Mouse (Mus musculus) CH12.LX (cell line): ENCODE results near the gene Gls. TPM values are rescaled to one million over a fixed set of nuclear protein-coding genes. Genes with fewer than 3 reads are reported as not detected.

Experiments used
- DNase-seq: peaks from one replicate; pipeline ENCODE4 v3.0.0-alpha.2; 2013; ENCODE audit errors: extremely low read depth
- H3K27ac ChIP-seq: 2 replicates; pipeline ENCODE4 v1.5.1; 2012; ENCODE audit warnings: low read depth, mild to moderate bottlenecking, control low read depth, moderate library complexity; ENCODE audit not compliant: insufficient read depth
- H3K27me3 ChIP-seq: replicated peaks from 2 replicates; pipeline ENCODE3; 2012; ENCODE audit warnings: inconsistent platforms
- H3K36me3 ChIP-seq, 2 experiments: replicated peaks in 1 of 2; 2 replicates each; pipeline versions ENCODE3 to v1.6.1; 2012; ENCODE audit warnings: inconsistent platforms in 1 of 2, low read length in 1 of 2, mild to moderate bottlenecking in 1 of 2, mixed read lengths in 1 of 2, moderate library complexity in 1 of 2; ENCODE audit not compliant: control insufficient read depth in 1 of 2, insufficient read depth in 1 of 2
- H3K4me1 ChIP-seq, 2 experiments: 2 replicates each; pipeline ENCODE4 v1.6.1; 2012; ENCODE audit warnings: inconsistent platforms in 1 of 2, moderate library complexity in 1 of 2; ENCODE audit not compliant: insufficient read depth in 2 of 2, control insufficient read depth in 1 of 2
- H3K4me2 ChIP-seq: 2 replicates; pipeline ENCODE4 v1.6.1; 2012; ENCODE audit warnings: low read depth, mild to moderate bottlenecking, control low read depth; ENCODE audit not compliant: poor library complexity, insufficient read depth, severe bottlenecking
- H3K4me3 ChIP-seq, 3 experiments: fragments of 150-350 bp in 1 of 3; sonication (generic) in 1 of 3; replicated peaks in 1 of 3; 2 replicates each; pipeline versions ENCODE3 to v1.5.1; 2011 to 2012; ENCODE audit warnings: low read depth in 2 of 3, low read length in 2 of 3, mild to moderate bottlenecking in 2 of 3, moderate library complexity in 2 of 3, control low read depth in 1 of 3, improper control_type of control experiment in 1 of 3, inconsistent platforms in 1 of 3, mixed read lengths in 1 of 3; ENCODE audit not compliant: poor library complexity in 1 of 3
- H3K79me2 ChIP-seq: replicated peaks from 2 replicates; pipeline ENCODE4 v1.6.1; 2012; ENCODE audit warnings: mild to moderate bottlenecking, moderate library complexity; ENCODE audit not compliant: control insufficient read depth, poor library complexity, insufficient read depth, severe bottlenecking; ENCODE audit errors: extremely low read depth
- H3K9ac ChIP-seq: 2 replicates; pipeline ENCODE4 v1.6.1; 2012; ENCODE audit warnings: low read depth, mild to moderate bottlenecking, control low read depth, moderate library complexity; ENCODE audit not compliant: insufficient read depth
- H3K9me3 ChIP-seq: replicated peaks from 2 replicates; pipeline ENCODE3; 2012; ENCODE audit warnings: low read length, inconsistent platforms, mixed read lengths
- BHLHE40 ChIP-seq: IDR thresholded peaks from 2 replicates; pipeline ENCODE4 v1.6.1; 2011; ENCODE audit warnings: mild to moderate bottlenecking, low read depth, low read length, improper control_type of control experiment
- CHD1 ChIP-seq: IDR thresholded peaks from 2 replicates; pipeline ENCODE4 v1.6.1; 2012; ENCODE audit warnings: low read depth, low read length, improper control_type of control experiment, inconsistent platforms
- CHD2 ChIP-seq: IDR thresholded peaks from 2 replicates; pipeline ENCODE4 v1.6.1; 2011; ENCODE audit warnings: low read length, improper control_type of control experiment
- CTCF ChIP-seq, 2 experiments: IDR thresholded peaks in 1 of 2; conservative IDR thresholded peaks in 1 of 2; 2 replicates each; pipeline ENCODE4 v1.5.1; 2011 to 2012; ENCODE audit warnings: low read depth in 2 of 2, low read length in 2 of 2, improper control_type of control experiment in 1 of 2, inconsistent platforms in 1 of 2, mild to moderate bottlenecking in 1 of 2, moderate library complexity in 1 of 2
- E2F4 ChIP-seq: IDR thresholded peaks from 2 replicates; pipeline ENCODE4 v1.6.1; 2011; ENCODE audit warnings: low read depth, low read length, improper control_type of control experiment; ENCODE audit not compliant: insufficient replicate concordance
- ELF1 ChIP-seq: IDR thresholded peaks from 2 replicates; pipeline ENCODE4 v1.6.1; 2014; ENCODE audit warnings: low read depth, mild to moderate bottlenecking, inconsistent platforms, low read length, improper control_type of control experiment
- ETS1 ChIP-seq: conservative IDR thresholded peaks from 2 replicates; pipeline ENCODE4 v1.6.1; 2012; ENCODE audit warnings: low read depth, mild to moderate bottlenecking, inconsistent platforms, low read length, improper control_type of control experiment, moderate library complexity
- GABPA ChIP-seq: IDR thresholded peaks from 2 replicates; pipeline ENCODE4 v1.6.1; 2012; ENCODE audit warnings: low read depth, low read length, improper control_type of control experiment, inconsistent platforms; ENCODE audit not compliant: insufficient replicate concordance
- HCFC1 ChIP-seq: IDR thresholded peaks from 2 replicates; pipeline ENCODE4 v1.6.1; 2012; ENCODE audit warnings: low read depth, mild to moderate bottlenecking, inconsistent platforms, low read length, improper control_type of control experiment
- IRF4 ChIP-seq: IDR thresholded peaks from 2 replicates; pipeline ENCODE4 v1.6.1; 2014; ENCODE audit warnings: low read depth, mild to moderate bottlenecking, inconsistent platforms, low read length, improper control_type of control experiment
- JUN ChIP-seq: IDR thresholded peaks from 2 replicates; pipeline ENCODE4 v1.6.1; 2011; ENCODE audit warnings: low read depth, mild to moderate bottlenecking, low read length, improper control_type of control experiment, moderate library complexity; ENCODE audit not compliant: insufficient read depth
- JUND ChIP-seq: conservative IDR thresholded peaks from 2 replicates; pipeline ENCODE4 v1.6.1; 2011; ENCODE audit warnings: low read depth, low read length, improper control_type of control experiment
- KAT2A ChIP-seq: IDR thresholded peaks from 2 replicates; pipeline ENCODE4 v1.6.1; 2012; ENCODE audit warnings: low read length, improper control_type of control experiment, inconsistent platforms; ENCODE audit not compliant: insufficient replicate concordance
- MAFK ChIP-seq: IDR thresholded peaks from 2 replicates; pipeline ENCODE4 v1.6.1; 2011; ENCODE audit warnings: low read length, improper control_type of control experiment; ENCODE audit not compliant: insufficient replicate concordance
- MAX ChIP-seq: IDR thresholded peaks from 2 replicates; pipeline ENCODE4 v1.6.1; 2011; ENCODE audit warnings: low read length, improper control_type of control experiment
- MAZ ChIP-seq: IDR thresholded peaks from 2 replicates; pipeline ENCODE4 v1.6.1; 2012; ENCODE audit warnings: low read depth, mild to moderate bottlenecking, inconsistent platforms, low read length, improper control_type of control experiment, moderate library complexity
- MEF2A ChIP-seq: IDR thresholded peaks from 2 replicates; pipeline ENCODE4 v1.6.1; 2014; ENCODE audit warnings: low read depth, mild to moderate bottlenecking, inconsistent platforms, low read length, improper control_type of control experiment, borderline replicate concordance
- MXI1 ChIP-seq: IDR thresholded peaks from 2 replicates; pipeline ENCODE4 v1.6.1; 2011; ENCODE audit warnings: mild to moderate bottlenecking, low read depth, low read length, improper control_type of control experiment
- NELFE ChIP-seq: IDR thresholded peaks from 2 replicates; pipeline ENCODE4 v1.6.1; 2011; ENCODE audit warnings: low read depth, low read length, improper control_type of control experiment
- NRF1 ChIP-seq: IDR thresholded peaks from 2 replicates; pipeline ENCODE4 v1.6.1; 2014; ENCODE audit warnings: low read depth, mild to moderate bottlenecking, inconsistent platforms, low read length, improper control_type of control experiment, moderate library complexity
- PAX5 ChIP-seq: IDR thresholded peaks from 2 replicates; pipeline ENCODE4 v1.6.1; 2012; ENCODE audit warnings: low read length, inconsistent platforms, mixed read lengths
- POLR2A ChIP-seq: IDR thresholded peaks from 2 replicates; pipeline ENCODE4 v1.6.1; 2011; ENCODE audit warnings: low read depth, mild to moderate bottlenecking, improper control_type of control experiment, low read length
- POLR2AphosphoS2 ChIP-seq: IDR thresholded peaks from 2 replicates; pipeline ENCODE4 v1.6.1; 2011; ENCODE audit warnings: low read depth, low read length, improper control_type of control experiment
- RAD21 ChIP-seq: IDR thresholded peaks from 2 replicates; pipeline ENCODE4 v1.6.1; 2011; ENCODE audit warnings: low read depth, mild to moderate bottlenecking, low read length, improper control_type of control experiment, moderate library complexity
- RCOR1 ChIP-seq: conservative IDR thresholded peaks from 2 replicates; pipeline ENCODE4 v1.6.1; 2012; ENCODE audit warnings: low read depth, mild to moderate bottlenecking, inconsistent platforms, low read length, improper control_type of control experiment
- SIN3A ChIP-seq: IDR thresholded peaks from 2 replicates; pipeline ENCODE4 v1.6.1; 2012; ENCODE audit warnings: low read length, improper control_type of control experiment, inconsistent platforms
- SMC3 ChIP-seq: IDR thresholded peaks from 2 replicates; pipeline ENCODE4 v1.6.1; 2011; ENCODE audit warnings: low read depth, low read length, improper control_type of control experiment
- TBP ChIP-seq: conservative IDR thresholded peaks from 2 replicates; pipeline ENCODE4 v1.6.1; 2011; ENCODE audit warnings: low read depth, low read length, improper control_type of control experiment
- TCF12 ChIP-seq: IDR thresholded peaks from 2 replicates; pipeline ENCODE4 v1.6.1; 2014; ENCODE audit warnings: low read depth, mild to moderate bottlenecking, inconsistent platforms, low read length, improper control_type of control experiment
- UBTF ChIP-seq: IDR thresholded peaks from 2 replicates; pipeline ENCODE4 v1.6.1; 2012; ENCODE audit warnings: low read depth, mild to moderate bottlenecking, inconsistent platforms, low read length, improper control_type of control experiment, moderate library complexity
- ZMIZ1 ChIP-seq: IDR thresholded peaks from 2 replicates; pipeline ENCODE4 v1.6.1; 2012; ENCODE audit warnings: low read depth, mild to moderate bottlenecking, inconsistent platforms, low read length, improper control_type of control experiment
- dilution Hi-C: fragments of 300-500 bp; cut with MboI; formaldehyde crosslinking; loops from 2 replicates; pipeline ENCODE4 v1.14.3; 2020; ENCODE audit warnings: low sequenced_read_pairs; ENCODE audit not compliant: extremely low pct_unique_long_range_greater_than_20kb, extremely low pct_ligation_motif_present
- in situ Hi-C: fragments of 300-500 bp; cut with MboI; formaldehyde crosslinking; loops from 3 replicates; pipeline ENCODE4 v1.14.3; 2019; ENCODE audit warnings: low sequenced_read_pairs, low pct_ligation_motif_present, low pct_unique_long_range_greater_than_20kb, mixed read lengths
- polyA plus RNA-seq: library from polyadenylated mRNA; unstranded; fragments of >175 nt; gene quantifications from 2 replicates; pipeline ENCODE4 v1.2.1, GENCODE M21; 2012; ENCODE audit warnings: low read depth; ENCODE audit not compliant: insufficient read length
- total RNA-seq, 2 experiments: library from RNA; depleted of rRNA; stranded (reverse); fragments of 300-350 nt in 1 of 2; fragments of >200 nt in 1 of 2; gene quantifications; 2 replicates each; pipeline ENCODE4 v1.2.3; 2012 to 2014

Gls gene
- total and polyA plus RNA-seq, 3 experiments = 107 to 182 (median 150) TPM

DNA sequence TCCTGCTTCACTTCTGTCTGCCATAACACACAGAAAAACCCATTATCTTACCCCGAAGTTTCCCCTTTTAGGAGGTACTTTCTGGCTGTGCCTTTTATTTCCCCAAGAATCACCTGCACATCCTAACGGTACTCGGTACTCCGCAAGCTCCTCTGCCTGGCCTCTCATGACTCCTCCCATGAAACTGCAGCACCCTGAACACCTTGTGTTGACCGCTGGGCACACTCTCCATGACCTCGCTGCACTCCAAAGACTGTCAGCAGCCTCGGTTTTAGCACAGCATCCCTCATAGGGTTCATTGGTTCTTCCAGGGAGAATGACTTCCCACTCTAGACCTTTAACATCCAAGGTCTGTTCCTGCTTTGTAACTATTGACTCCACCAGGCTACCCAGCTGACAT is 62.3 kb downstream of the Gls start:
- no peak for DNase-seq
- Histone ChIP-seq H3K79me2 (no peaks in the 10 kb centered on the region), H3K27me3 (no peaks in the 10 kb centered on the region), H3K36me3 (peaks cover 15 to 30% of the 10 kb centered on the region in 2 experiments)
- in situ Hi-C loops (no loop called here), dilution Hi-C loops (no loop called here)
- TF ChIP-seq CHD1 (no peak), GABPA (no peak), E2F4 (no peak), POLR2AphosphoS2 (no peak; the same call in 1 of the 2 replicates), NRF1 (no peak), ETS1 (no peak), RAD21 (no peak), JUN (no peak), BHLHE40 (no peak), HCFC1 (no peak), CTCF (conservative IDR thresholded peaks at IDR 0.05 in 1 of 2, IDR thresholded peaks at IDR 0.05 in 1 of 2; ENCODE audit: low read depth in 2 of 2, low read length in 2 of 2) (no peak), KAT2A (no peak), MXI1 (no peak), CHD2 (no peak), MEF2A (no peak)
- TF ChIP-seq, all 38 proteins: peak for 0
- no peak overlapping the region for H3K4me3 ChIP-seq
- H3K9ac ChIP-seq = no peak overlapping the region
- H3K4me1 ChIP-seq = peaks cover 2 to 26% of the 10 kb centered on the region in 2 experiments; a peak in 3 of 4 replicates
- no peak overlapping the region for H3K4me2 ChIP-seq
- H3K9me3 ChIP-seq = no peaks in the 10 kb centered on the region
- no peak overlapping the region for H3K27ac ChIP-seq

DNA sequence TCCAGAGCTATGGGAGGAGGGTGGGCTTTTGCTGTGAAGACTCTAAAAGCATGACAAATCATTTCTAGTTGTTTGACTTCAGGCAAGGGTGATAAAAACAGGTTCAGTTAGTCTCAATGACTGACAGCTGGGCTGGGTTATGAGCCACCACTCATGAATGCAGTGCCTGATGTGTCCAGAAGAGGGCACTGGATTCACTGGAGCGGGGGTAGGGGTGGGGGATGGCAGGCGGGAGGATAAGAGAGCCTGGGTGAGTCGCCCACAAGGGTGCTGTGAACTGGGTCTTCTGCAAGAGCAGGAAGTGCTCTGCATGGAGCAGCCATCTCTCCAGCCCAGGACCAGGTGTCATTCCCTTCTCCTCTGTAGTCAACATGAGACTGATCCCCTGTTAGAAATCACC is 63.0 kb downstream of the Gls start:
- Histone ChIP-seq H3K27me3 (no peaks in the 10 kb centered on the region), H3K4me1 (peaks cover 2 to 26% of the 10 kb centered on the region in 2 experiments; a peak in 3 of 4 replicates), H3K9ac (no peak overlapping the region), H3K27ac (no peak overlapping the region), H3K79me2 (no peaks in the 10 kb centered on the region), H3K36me3 (peaks cover 17 to 37% of the 10 kb centered on the region in 2 experiments), H3K9me3 (no peaks in the 10 kb centered on the region), H3K4me2 (no peak overlapping the region), H3K4me3 (no peak overlapping the region)
- in situ Hi-C loops (no loop called here), dilution Hi-C loops (no loop called here)
- TF ChIP-seq IRF4 = no peak
- no peak for TF ChIP-seq UBTF
- TF ChIP-seq ELF1 = no peak
- TF ChIP-seq MAZ = peak; percentile 72; the same call in 1 of the 2 replicates
- TF ChIP-seq POLR2A = no peak
- TF ChIP-seq NRF1 = no peak
- TF ChIP-seq BHLHE40 = no peak
- no peak for TF ChIP-seq JUN
- no peak; the same call in 1 of the 2 replicates for TF ChIP-seq ZMIZ1
- peak; percentile 53 to 72; a peak in 2 of 4 replicates for TF ChIP-seq CTCF (conservative IDR thresholded peaks at IDR 0.05 in 1 of 2, IDR thresholded peaks at IDR 0.05 in 1 of 2; ENCODE audit: low read depth in 2 of 2, low read length in 2 of 2)
- TF ChIP-seq SIN3A = no peak
- no peak for TF ChIP-seq JUND
- no peak for TF ChIP-seq E2F4
- TF ChIP-seq ETS1 = no peak
- no peak for TF ChIP-seq TCF12
- no peak for TF ChIP-seq TBP
- peak; percentile 49; the same call in 1 of the 2 replicates for TF ChIP-seq CHD2
- no peak for TF ChIP-seq MAX
- peak; percentile 65 for TF ChIP-seq SMC3
- TF ChIP-seq GABPA = no peak
- TF ChIP-seq RAD21 = peak; percentile 38
- no peak for TF ChIP-seq PAX5
- TF ChIP-seq RCOR1 = no peak
- no peak for TF ChIP-seq MAFK
- no peak for TF ChIP-seq POLR2AphosphoS2
- no peak for TF ChIP-seq KAT2A
- no peak for TF ChIP-seq NELFE
- peak; percentile 69 for DNase-seq
